Mouse (Mus musculus): ENCODE results near the gene Lrpap1.

DNA sequence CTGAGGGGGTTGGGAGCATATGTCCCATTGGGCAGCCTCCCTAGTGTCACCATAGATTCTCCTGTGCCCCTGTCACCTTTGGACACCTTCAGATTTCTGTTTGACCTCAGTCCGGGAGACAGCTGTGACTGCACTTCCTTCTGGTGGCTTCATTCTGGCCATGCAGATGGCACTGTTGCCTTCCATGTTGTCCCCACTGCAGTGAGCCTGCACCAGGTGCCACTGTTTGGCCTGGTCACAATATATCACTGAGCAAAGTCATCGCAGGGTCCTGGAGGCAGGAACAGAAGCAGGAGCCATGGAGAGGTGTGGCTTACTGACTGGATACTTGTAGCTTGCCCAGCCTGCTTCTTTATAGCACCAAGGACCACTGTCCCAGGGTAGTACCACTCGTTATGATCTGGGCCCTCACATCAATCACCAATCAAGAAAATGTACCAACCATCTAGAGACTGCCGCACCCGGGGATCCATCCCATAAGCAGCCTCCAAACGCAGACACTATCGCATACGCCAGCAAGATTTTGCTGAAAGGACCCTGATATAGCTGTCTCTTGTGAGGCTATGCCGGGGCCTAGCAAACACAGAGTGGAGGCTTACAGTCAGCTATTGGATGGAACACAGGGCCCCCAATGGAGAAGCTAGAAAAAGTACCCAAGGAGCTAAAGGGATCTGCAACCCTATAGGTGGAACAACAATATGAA, 26.9 kb upstream of the Lrpap1 start:
- TF ChIP-seq POLR2A (IDR thresholded peaks at IDR 0.05; ENCODE audit: insufficient read depth, low read depth, low read length) (no peak), CTCF (IDR thresholded peaks at IDR 0.05) (no peak)

Data from heart, adult 2 months (tissue).